Mouse (Mus musculus): ENCODE measurements around the gene Fjx1. TPM values are rescaled to one million over a fixed set of nuclear protein-coding genes. Genes with fewer than 3 reads are reported as not detected.

Gene Fjx1
- polyA plus RNA-seq (2016; fragmentation: Nextera tagmentation; extraction: Ambion mirVana), result 2.6 and 2.9 TPM in 2 replicates

GRCm38 (mm10) chr2:102451671-102452549 lies at the start of gene Fjx1:
Fjx1 (minus strand) TSS chr2:102452499.
- Histone ChIP-seq H3K9me3 (replicated peaks) (no peaks in the 10 kb centered on the region), H3K4me1 (peaks cover 19% of the 10 kb centered on the region), H3K27ac (peak within 1 kb of the TSS; percentile 20; the same call in 1 of the 2 replicates), H3K4me3 (peak within 1 kb of the TSS; percentile 59), H3K4me2 (peak within 1 kb of the TSS; percentile 77), H3K9ac (peak within 1 kb of the TSS; percentile 59), H3K27me3 (replicated peaks) (peaks cover 65% of the 10 kb centered on the region), H3K36me3 (no peaks in the 10 kb centered on the region)
- under 1% methylated on average over 41 of the region's 49 CpGs for WGBS (ENCODE audit: insufficient replicate concordance)
- peak; percentile 30 for ATAC-seq

GRCm38 (mm10) chr2:102500001-102500689 lies 47.8 kb upstream of the Fjx1 start:
- H3K9me3 ChIP-seq (replicated peaks), result no peaks in the 10 kb centered on the region
- H3K4me2 ChIP-seq, result no peak overlapping the region
- 17% methylated on average over 4 of the region's 4 CpGs for WGBS (ENCODE audit: insufficient replicate concordance)
- no peak overlapping the region for H3K27ac ChIP-seq
- H3K4me1 ChIP-seq, result no peaks in the 10 kb centered on the region
- no peak overlapping the region for H3K4me3 ChIP-seq
- no peaks in the 10 kb centered on the region for H3K36me3 ChIP-seq
- no peak overlapping the region for H3K9ac ChIP-seq
- no peak for ATAC-seq
- H3K27me3 ChIP-seq (replicated peaks), result no peaks in the 10 kb centered on the region

- Histone ChIP-seq H3K36me3 (no peaks in the 10 kb centered on the region), H3K9ac (no peak overlapping the region), H3K27ac (no peak overlapping the region), H3K27me3 (replicated peaks) (0 out of 2 replicates have a peak, but pooled peaks cover 3% of the 10 kb centered on the region), H3K9me3 (replicated peaks) (no peaks in the 10 kb centered on the region), H3K4me1 (no peaks in the 10 kb centered on the region), H3K4me3 (no peak overlapping the region), H3K4me2 (no peak overlapping the region)
- 51% methylated on average over 3 of the region's 3 CpGs for WGBS (ENCODE audit: insufficient replicate concordance)
- ATAC-seq, result no peak
Observed at GRCm38 (mm10) chr2:102480738-102481137, 28.4 kb upstream of the Fjx1 start.

- no peak for ATAC-seq
Observed at GRCm38 (mm10) chr2:102476101-102476500, 23.8 kb upstream of the Fjx1 start.

GRCm38 (mm10) chr2:102468645-102469044 lies 16.3 kb upstream of the Fjx1 start:
- 72% methylated on average over 3 of the region's 3 CpGs for WGBS (ENCODE audit: insufficient replicate concordance)
- Histone ChIP-seq H3K9me3 (replicated peaks) (no peaks in the 10 kb centered on the region), H3K27me3 (replicated peaks) (0 out of 2 replicates have a peak, but pooled peaks cover 4% of the 10 kb centered on the region), H3K4me3 (no peak overlapping the region), H3K4me1 (no peaks in the 10 kb centered on the region), H3K4me2 (no peak overlapping the region), H3K36me3 (no peaks in the 10 kb centered on the region), H3K27ac (no peak overlapping the region), H3K9ac (no peak overlapping the region)
- no peak for ATAC-seq

More at GRCm38 (mm10) chr2:102476101-102476500, 23.8 kb upstream of the Fjx1 start:
- Histone ChIP-seq H3K4me3 (no peak overlapping the region), H3K27me3 (replicated peaks) (0 out of 2 replicates have a peak, but pooled peaks cover 3% of the 10 kb centered on the region), H3K27ac (no peak overlapping the region), H3K9me3 (replicated peaks) (no peaks in the 10 kb centered on the region), H3K4me2 (no peak overlapping the region), H3K9ac (no peak overlapping the region), H3K4me1 (no peaks in the 10 kb centered on the region), H3K36me3 (no peaks in the 10 kb centered on the region)
- WGBS (ENCODE audit: insufficient replicate concordance), result 70% methylated on average over 2 of the region's 2 CpGs

- no peak overlapping the region for H3K4me2 ChIP-seq
- no peaks in the 10 kb centered on the region for H3K36me3 ChIP-seq
- H3K9me3 ChIP-seq (replicated peaks), result no peaks in the 10 kb centered on the region
- ATAC-seq, result no peak
- no peaks in the 10 kb centered on the region for H3K4me1 ChIP-seq
- no peak overlapping the region for H3K27ac ChIP-seq
- WGBS (ENCODE audit: insufficient replicate concordance), result 75% methylated on average over 2 of the region's 2 CpGs
- H3K27me3 ChIP-seq (replicated peaks), result 0 out of 2 replicates have a peak, but pooled peaks cover 4% of the 10 kb centered on the region
- no peak overlapping the region for H3K9ac ChIP-seq
- H3K4me3 ChIP-seq, result no peak overlapping the region
Observed at GRCm38 (mm10) chr2:102464342-102464732, 12.0 kb upstream of the Fjx1 start.

- Histone ChIP-seq H3K4me3 (no peak overlapping the region), H3K4me1 (no peaks in the 10 kb centered on the region), H3K9me3 (replicated peaks) (no peaks in the 10 kb centered on the region), H3K4me2 (no peak overlapping the region), H3K27ac (no peak overlapping the region), H3K36me3 (no peaks in the 10 kb centered on the region), H3K27me3 (replicated peaks) (0 out of 2 replicates have a peak, but pooled peaks cover 4% of the 10 kb centered on the region), H3K9ac (no peak overlapping the region)
- no peak for ATAC-seq
- 60% methylated on average over 12 of the region's 12 CpGs for WGBS (ENCODE audit: insufficient replicate concordance)
Observed at GRCm38 (mm10) chr2:102463587-102464341, 11.5 kb upstream of the Fjx1 start.

- H3K4me1 ChIP-seq, result no peaks in the 10 kb centered on the region
- no peak for ATAC-seq
- peaks cover 7% of the 10 kb centered on the region; the same call in 1 of the 2 replicates for H3K27me3 ChIP-seq (replicated peaks)
- no peaks in the 10 kb centered on the region for H3K36me3 ChIP-seq
- 55% methylated on average over 1 of the region's 1 CpGs for WGBS (ENCODE audit: insufficient replicate concordance)
- no peak overlapping the region for H3K4me2 ChIP-seq
- no peak overlapping the region for H3K9ac ChIP-seq
- no peak overlapping the region for H3K27ac ChIP-seq
- H3K4me3 ChIP-seq, result no peak overlapping the region
- H3K9me3 ChIP-seq (replicated peaks), result no peaks in the 10 kb centered on the region
Observed at GRCm38 (mm10) chr2:102461491-102461890, 9.2 kb upstream of the Fjx1 start.

- Histone ChIP-seq H3K27me3 (replicated peaks) (peaks cover 46% of the 10 kb centered on the region), H3K4me3 (no peak overlapping the region), H3K9me3 (replicated peaks) (no peaks in the 10 kb centered on the region), H3K4me2 (no peak overlapping the region), H3K27ac (no peak overlapping the region), H3K9ac (no peak overlapping the region), H3K4me1 (peaks cover 12% of the 10 kb centered on the region; the same call in 1 of the 2 replicates), H3K36me3 (no peaks in the 10 kb centered on the region)
- no peak for ATAC-seq
- WGBS (ENCODE audit: insufficient replicate concordance), result 56% methylated on average over 1 of the region's 1 CpGs
Observed at GRCm38 (mm10) chr2:102455126-102455525, 2.8 kb upstream of the Fjx1 start.

- no peak overlapping the region for H3K9ac ChIP-seq
- no peaks in the 10 kb centered on the region for H3K36me3 ChIP-seq
- no peak overlapping the region for H3K27ac ChIP-seq
- peaks cover 19% of the 10 kb centered on the region for H3K4me1 ChIP-seq
- no peak overlapping the region for H3K4me2 ChIP-seq
- no peak overlapping the region for H3K4me3 ChIP-seq
- peaks cover 60% of the 10 kb centered on the region for H3K27me3 ChIP-seq (replicated peaks)
- no peaks in the 10 kb centered on the region for H3K9me3 ChIP-seq (replicated peaks)
- ATAC-seq, result no peak
- WGBS (ENCODE audit: insufficient replicate concordance), result 41% methylated on average over 3 of the region's 3 CpGs
Observed at GRCm38 (mm10) chr2:102453447-102453846, 1.1 kb upstream of the Fjx1 start.

- under 1% methylated on average over 106 of the region's 109 CpGs for WGBS (ENCODE audit: insufficient replicate concordance)
- Histone ChIP-seq H3K27ac (peak overlapping the region; percentile 20; the same call in 1 of the 2 replicates), H3K27me3 (replicated peaks) (peaks cover 61% of the 10 kb centered on the region)
Observed at GRCm38 (mm10) chr2:102450761-102451670, 1.3 kb downstream of the Fjx1 start.

More at GRCm38 (mm10) chr2:102450761-102451670, 1.3 kb downstream of the Fjx1 start:
- Histone ChIP-seq H3K9ac (peak overlapping the region; percentile 59), H3K36me3 (no peaks in the 10 kb centered on the region), H3K4me1 (peaks cover 19% of the 10 kb centered on the region), H3K4me2 (peak overlapping the region; percentile 77), H3K9me3 (replicated peaks) (no peaks in the 10 kb centered on the region), H3K4me3 (peak overlapping the region; percentile 59)
- peak; percentile 57 for ATAC-seq
